Mouse (Mus musculus) testis, adult 2 months (tissue): ENCODE results near the gene Rxfp2.

ENCODE experiments used
- CTCF ChIP-seq: fragments of 200-500 bp; IDR thresholded peaks from 2 replicates; pipeline ENCODE4 v1.5.1; 2012; ENCODE audit warnings: low read depth, mild to moderate bottlenecking, inconsistent platforms, low read length, moderate library complexity; ENCODE audit not compliant: control insufficient read depth, insufficient read depth, insufficient replicate concordance
- POLR2A ChIP-seq: fragments of 200-500 bp; IDR thresholded peaks from 2 replicates; pipeline ENCODE4 v1.6.1; 2012; ENCODE audit warnings: low read depth, mild to moderate bottlenecking, inconsistent platforms, low read length, moderate library complexity; ENCODE audit not compliant: control insufficient read depth

- no peak for TF ChIP-seq POLR2A
- no peak for TF ChIP-seq CTCF
These were observed 80.3 kb downstream of the Rxfp2 start for GRCm38 (mm10) chr5:150098754-150099153.
